Mouse (Mus musculus) cortical plate, adult 2 months (tissue): ENCODE data around the gene Scp2d1. TPM values are rescaled to one million over a fixed set of nuclear protein-coding genes. Genes with fewer than 3 reads are reported as not detected.
A peak's percentile ranks its signal among the peaks of the same experiment; 100 is the strongest.

ENCODE experiments used
- H3K27ac ChIP-seq: fragments of 200-500 bp; 2 replicates; pipeline ENCODE4 v1.5.1; 2012; ENCODE audit warnings: low read length, control low read depth, inconsistent platforms; ENCODE audit not compliant: insufficient read depth
- H3K4me1 ChIP-seq: fragments of 200-500 bp; 2 replicates; pipeline ENCODE4 v1.6.1; 2011; ENCODE audit warnings: low read length; ENCODE audit not compliant: control insufficient read depth, insufficient read depth
- H3K4me3 ChIP-seq: fragments of 200-500 bp; 2 replicates; pipeline ENCODE4 v1.5.1; 2011; ENCODE audit warnings: mild to moderate bottlenecking, low read length, control low read depth; ENCODE audit not compliant: insufficient read depth
- CTCF ChIP-seq: fragments of 200-500 bp; IDR thresholded peaks from 2 replicates; pipeline ENCODE4 v1.5.1; 2011; ENCODE audit warnings: mild to moderate bottlenecking, control low read depth, low read length; ENCODE audit not compliant: insufficient read depth; ENCODE audit errors: extremely low read depth
- POLR2A ChIP-seq: fragments of 200-500 bp; IDR thresholded peaks from 2 replicates; pipeline ENCODE4 v1.6.1; 2011; ENCODE audit warnings: mild to moderate bottlenecking, low read length, control low read depth; ENCODE audit not compliant: insufficient read depth; ENCODE audit errors: extremely low read depth
- polyA plus RNA-seq: library from polyadenylated mRNA; depleted of rRNA; stranded (reverse); fragments of >200 nt; gene quantifications from 2 replicates; pipeline ENCODE4 v1.2.3, GENCODE M21; 2012; rRNA removed

Scp2d1 gene
- polyA plus RNA-seq, 1 experiment: not detected

DNA sequence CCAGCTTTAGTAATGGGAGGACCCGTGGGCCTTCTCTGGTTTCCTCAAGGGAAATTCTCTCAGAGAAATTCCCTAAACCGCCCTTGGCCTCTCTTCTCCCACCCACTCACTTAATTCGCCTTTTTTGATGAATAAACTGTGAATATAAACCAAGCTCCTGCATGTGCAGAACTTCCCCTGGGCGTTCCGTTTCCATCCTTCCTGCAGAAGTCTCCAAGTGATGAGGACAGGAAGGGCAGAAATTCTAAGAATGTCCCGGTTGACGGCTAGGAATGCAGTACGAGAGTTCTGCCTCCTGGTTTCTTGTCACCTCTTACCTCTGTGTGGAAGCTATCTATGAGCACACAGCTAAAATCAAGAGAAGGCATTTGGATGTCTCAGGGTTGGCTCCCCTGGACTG is 25.9 kb upstream of the Scp2d1 start:
- TF ChIP-seq POLR2A (no peak), CTCF (no peak)
- H3K27ac ChIP-seq: no peak overlapping the region
- H3K4me3 ChIP-seq: no peak overlapping the region
- H3K4me1 ChIP-seq: no peaks in the 10 kb centered on the region

DNA sequence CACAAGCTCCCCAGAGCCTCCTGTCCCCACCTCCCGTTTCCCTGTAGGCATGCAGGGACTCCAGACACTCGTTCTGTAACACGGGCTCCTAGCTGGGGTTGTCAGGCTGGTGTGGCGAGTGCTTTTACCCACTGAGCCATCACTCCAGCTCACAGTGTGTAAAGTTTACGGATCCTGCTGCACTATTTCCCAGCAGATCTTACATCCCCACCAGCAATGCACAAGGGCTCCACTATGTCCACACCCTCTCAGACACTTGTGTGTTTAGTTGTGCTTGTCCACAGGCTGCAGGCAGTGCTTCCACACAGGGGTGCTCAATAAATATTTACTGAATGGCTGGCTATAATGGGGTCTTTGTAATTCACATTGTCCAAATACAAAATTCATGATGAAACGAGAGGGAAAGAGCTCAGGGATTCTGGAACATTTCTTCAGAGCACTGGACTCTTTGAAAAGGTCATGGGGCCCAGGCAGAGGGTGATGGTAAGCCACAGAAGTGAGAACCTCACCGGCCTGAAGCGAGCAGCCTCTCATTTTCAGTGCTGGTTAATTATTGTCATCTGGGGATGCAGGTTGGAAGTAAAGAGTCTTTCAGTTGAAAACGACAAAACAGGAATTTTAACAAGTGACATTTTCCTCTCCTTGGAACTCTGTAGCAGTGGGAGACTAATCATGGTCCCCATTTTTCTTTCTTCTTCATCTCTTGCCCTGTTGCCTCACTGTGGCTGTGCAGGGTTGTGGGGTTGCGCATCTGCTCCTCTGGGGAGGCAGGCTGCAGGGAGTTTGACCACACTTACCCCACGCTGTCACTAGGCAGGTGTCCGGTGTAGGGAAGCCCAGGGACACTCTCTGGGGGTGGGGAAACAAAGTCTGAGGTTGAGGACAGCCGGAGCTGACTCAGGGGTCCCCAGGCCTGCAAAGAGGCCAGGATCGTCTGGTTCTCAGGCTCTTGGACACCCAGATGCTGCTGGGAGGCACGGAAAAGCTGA is 15.4 kb upstream of the Scp2d1 start:
- TF ChIP-seq POLR2A: no peak
- no peak for TF ChIP-seq CTCF
- Histone ChIP-seq H3K4me1 (no peaks in the 10 kb centered on the region), H3K4me3 (no peak overlapping the region)

DNA sequence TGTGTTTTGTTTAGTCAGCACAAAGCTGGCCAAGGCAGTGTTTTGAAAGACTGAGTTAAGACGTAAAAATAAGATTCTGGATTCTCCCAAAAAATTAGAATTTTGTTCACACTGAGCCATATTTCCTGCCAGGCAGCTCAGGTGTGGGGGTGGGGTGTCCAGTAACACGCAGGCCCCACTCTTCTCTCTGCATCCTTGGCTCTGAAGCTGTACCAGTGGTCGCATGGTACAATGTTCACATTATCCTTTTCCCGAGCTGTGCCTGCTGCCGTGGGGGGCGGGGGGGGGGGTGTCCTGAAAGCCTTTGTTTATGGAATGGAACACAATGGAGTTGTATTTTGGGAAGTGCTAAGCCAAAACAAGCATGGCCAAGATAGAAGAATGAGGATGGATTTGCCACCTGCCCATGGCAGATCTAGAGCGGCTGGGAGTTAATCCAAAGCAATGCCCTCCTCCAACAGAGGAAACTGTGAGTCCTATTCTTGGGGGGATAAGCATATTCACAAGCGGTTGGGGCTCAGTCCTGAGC is 5.1 kb downstream of the Scp2d1 start:
- TF ChIP-seq POLR2A (no peak), CTCF (no peak)
- Histone ChIP-seq H3K27ac (peak overlapping the region; percentile 51; the same call in 1 of the 2 replicates), H3K4me3 (no peak overlapping the region), H3K4me1 (no peaks in the 10 kb centered on the region)

More for the DNA sequence above, 15.4 kb upstream of the Scp2d1 start:
- H3K27ac ChIP-seq: no peak overlapping the region

DNA sequence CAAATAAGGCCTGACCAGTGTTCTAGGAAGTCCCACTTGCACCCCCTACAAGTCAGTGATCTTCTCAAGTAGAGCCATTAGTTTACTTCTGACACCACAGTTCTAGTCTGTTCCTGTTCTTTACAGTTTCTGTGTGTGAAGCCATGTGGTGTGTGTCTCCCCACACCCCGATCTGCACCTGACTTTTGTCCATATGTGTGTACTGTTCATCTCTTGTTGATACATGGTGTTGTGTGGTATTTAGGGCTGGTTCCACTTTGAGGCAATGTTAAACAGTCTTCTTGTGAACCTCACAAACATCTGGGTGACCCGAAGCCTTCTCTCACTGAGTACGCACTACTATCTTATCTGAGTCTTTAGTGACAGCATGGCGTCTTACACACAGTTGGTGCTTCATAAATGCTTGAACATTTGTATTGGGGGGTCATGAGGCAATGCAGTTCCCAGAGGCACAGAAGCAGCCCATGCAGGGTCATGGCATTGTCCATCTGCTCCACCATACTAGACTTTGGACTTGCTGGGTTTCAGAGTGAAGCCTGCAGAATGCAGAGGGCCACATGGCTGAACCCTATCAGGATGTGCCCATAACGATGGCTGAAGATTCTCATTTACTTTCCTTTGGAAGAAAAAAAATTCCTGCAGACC is 13.3 kb downstream of the Scp2d1 start:
- H3K4me1 ChIP-seq: no peaks in the 10 kb centered on the region
- H3K4me3 ChIP-seq: no peak overlapping the region
- no peak overlapping the region for H3K27ac ChIP-seq
- TF ChIP-seq CTCF: no peak
- TF ChIP-seq POLR2A: no peak

DNA sequence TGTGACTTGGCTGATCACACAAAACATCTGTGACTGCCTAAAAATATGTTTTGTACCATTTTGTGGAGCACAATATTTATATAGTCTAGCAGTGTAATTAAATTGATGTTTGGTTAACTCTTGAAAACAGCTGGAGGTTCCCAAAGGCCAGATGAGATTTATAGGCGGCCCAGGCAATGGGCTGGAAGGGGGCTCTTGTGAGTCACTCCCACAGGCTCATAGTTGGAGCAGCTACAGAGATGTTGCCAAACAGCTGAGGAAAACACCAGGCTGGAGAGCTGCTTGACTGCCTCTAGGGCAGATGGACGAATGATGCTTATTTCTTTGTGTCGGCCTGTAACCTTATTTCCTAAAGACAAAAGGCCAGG is 13.8 kb downstream of the Scp2d1 start:
- no peak overlapping the region for H3K4me3 ChIP-seq
- H3K27ac ChIP-seq: no peak overlapping the region
- H3K4me1 ChIP-seq: no peaks in the 10 kb centered on the region
- TF ChIP-seq POLR2A: no peak
- TF ChIP-seq CTCF: no peak

DNA sequence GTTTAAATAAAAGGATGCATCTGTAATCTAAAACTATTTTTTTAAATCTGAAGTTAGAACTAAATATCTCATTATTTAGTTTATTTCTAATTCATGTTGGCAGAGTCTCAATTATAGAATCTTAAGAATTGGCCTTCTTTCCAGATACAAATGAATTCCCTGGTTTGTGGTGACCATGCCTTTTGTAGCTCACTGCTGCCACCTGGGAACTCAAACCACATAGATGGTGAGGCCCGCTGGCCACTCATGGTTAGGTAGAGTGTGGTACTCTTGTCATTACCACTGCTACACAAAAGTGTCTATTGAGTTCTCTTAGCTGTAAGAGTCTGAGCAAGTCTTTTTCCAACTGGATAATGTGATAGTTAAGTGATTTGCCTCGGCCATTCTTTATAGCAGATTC is 45.4 kb downstream of the Scp2d1 start:
- H3K27ac ChIP-seq: no peak overlapping the region
- TF ChIP-seq POLR2A (no peak), CTCF (peak; percentile 38; the same call in 1 of the 2 replicates)
- H3K4me3 ChIP-seq: no peak overlapping the region
- H3K4me1 ChIP-seq: no peaks in the 10 kb centered on the region

Other genes with a start within 250 kb of the Scp2d1 start
- gene Smim26, start 229.6 kb upstream of the Scp2d1 start, polyA plus RNA-seq: 71.4 and 78.6 TPM in 2 replicates
- gene Dtd1, start 223.8 kb upstream of the Scp2d1 start, polyA plus RNA-seq: 61.9 and 62.0 TPM in 2 replicates